Comparison of ENCODE assay signal across 10 mouse cellular contexts in genomic region chr10:128080496-128080895, GRCm38 (mm10). TPM values are rescaled to one million over a fixed set of nuclear protein-coding genes. Genes with fewer than 3 reads are reported as not detected.
DNase-seq lines count a peak whose midpoint lies in the region; ATAC-seq and TF ChIP-seq lines count a peak whose summit lies in the region.
"Had no signal": no experiment of that assay in that cellular context is flagged by ENCODE, and none has a peak within 500 bp of the region (broad histone marks: within the 10 kb centered on the region; RNA-seq: fewer than 3 reads in every experiment).

No protein-coding gene starts in this region.

- no peaks in the 10 kb centered on the region for H3K27me3 ChIP-seq in forebrain, postnatal 0 days (ENCODE audit: insufficient read depth, low read length)
- no peaks in the 10 kb centered on the region for H3K27me3 ChIP-seq in forebrain, embryonic 14.5 days (replicated peaks; ENCODE audit: control insufficient read depth, insufficient read depth, low read length)
- H3K27me3 ChIP-seq in midbrain, embryonic 16.5 days (ENCODE audit: control insufficient read depth, insufficient read depth, low read depth, low read length) = no peaks in the 10 kb centered on the region

- ATAC-seq in forebrain, postnatal 0 days = no peak
- no peak for ATAC-seq in forebrain, embryonic 14.5 days
- no peak for ATAC-seq in midbrain, embryonic 16.5 days

- peaks cover 11% of the 10 kb centered on the region; the same call in 1 of the 2 replicates for H3K4me1 ChIP-seq in forebrain, postnatal 0 days (ENCODE audit: insufficient read depth)
- peaks cover 11% of the 10 kb centered on the region; the same call in 1 of the 2 replicates for H3K4me1 ChIP-seq in forebrain, embryonic 14.5 days (ENCODE audit: control insufficient read depth, insufficient read depth, low read length)
- peaks cover 18% of the 10 kb centered on the region for H3K4me1 ChIP-seq in midbrain, embryonic 16.5 days (ENCODE audit: control insufficient read depth, insufficient read depth, low read length)

- no peaks in the 10 kb centered on the region for H3K9me3 ChIP-seq in forebrain, postnatal 0 days (ENCODE audit: low read length)
- no peaks in the 10 kb centered on the region for H3K9me3 ChIP-seq in forebrain, embryonic 14.5 days (replicated peaks; ENCODE audit: control insufficient read depth, low read length)
- H3K9me3 ChIP-seq in midbrain, embryonic 16.5 days (replicated peaks; ENCODE audit: control insufficient read depth, low read length, poor library complexity, severe bottlenecking) = no peaks in the 10 kb centered on the region
- H3K9me3 ChIP-seq: forebrain, embryonic 10.5 days; hindbrain, embryonic 10.5 days had no signal

- peaks cover 19% of the 10 kb centered on the region for H3K36me3 ChIP-seq in forebrain, postnatal 0 days (ENCODE audit: insufficient read depth)
- peaks cover 27% of the 10 kb centered on the region for H3K36me3 ChIP-seq in forebrain, embryonic 14.5 days (ENCODE audit: control insufficient read depth, insufficient read depth, low read length)
- peaks cover 10% of the 10 kb centered on the region for H3K36me3 ChIP-seq in midbrain, embryonic 16.5 days (ENCODE audit: control insufficient read depth, insufficient read depth, low read length)

- H3K4me2 ChIP-seq in forebrain, postnatal 0 days (ENCODE audit: low read depth) = no peak overlapping the region
- H3K4me2 ChIP-seq in forebrain, embryonic 14.5 days (ENCODE audit: low read length) = no peak overlapping the region
- no peak overlapping the region for H3K4me2 ChIP-seq in midbrain, embryonic 16.5 days (ENCODE audit: low read length)

- intact Hi-C loops in left cerebral cortex, adult 2 months (cut with DNase I) = no loop called here

- H3K27ac ChIP-seq in forebrain, postnatal 0 days (ENCODE audit: low read depth, low read length) = no peak overlapping the region
- H3K27ac ChIP-seq in forebrain, embryonic 14.5 days (ENCODE audit: low read depth, low read length) = no peak overlapping the region
- H3K27ac ChIP-seq in left cerebral cortex, adult 2 months = no peak overlapping the region
- no peak overlapping the region for H3K27ac ChIP-seq in midbrain, embryonic 16.5 days (ENCODE audit: low read length)
- H3K27ac ChIP-seq: forebrain, embryonic 10.5 days; hindbrain, embryonic 10.5 days had no signal

- peak; percentile 44 for TF ChIP-seq CTCF in forebrain, postnatal 0 days (IDR thresholded peaks at IDR 0.05; ENCODE audit: low read depth)
- peak; percentile 55 for TF ChIP-seq CTCF in left cerebral cortex, adult 2 months (IDR thresholded peaks at IDR 0.05)

- no peak for DNase-seq in forebrain, postnatal 0 days
- DNase-seq in forebrain, embryonic 14.5 days (ENCODE audit: low spot score) = no peak
- no peak for DNase-seq in left cerebral cortex, adult 2 months (ENCODE audit: extremely low spot score in 1 of 2, low spot score in 2 of 2)
- DNase-seq in left cerebral cortex, adult 9 months (ENCODE audit: low spot score in 2 of 2) = no peak
- DNase-seq in CD4-positive helper T cell, adult 2 months (ENCODE audit: low read depth, low spot score) = peak; percentile 50
- peak; percentile 59 for DNase-seq in induced T-regulatory cell, adult 2 months (ENCODE audit: low read depth)
- no peak for DNase-seq in adrenal gland, adult 2 months

- WGBS in forebrain, postnatal 0 days = 76% methylated on average over 1 of the region's 1 CpGs
- WGBS in forebrain, embryonic 14.5 days = 80% methylated on average over 1 of the region's 1 CpGs
- WGBS in midbrain, embryonic 16.5 days = 81% methylated on average over 1 of the region's 1 CpGs

- H3K9ac ChIP-seq in forebrain, postnatal 0 days = no peak overlapping the region
- H3K9ac ChIP-seq in forebrain, embryonic 14.5 days (ENCODE audit: low read length) = no peak overlapping the region
- no peak overlapping the region for H3K9ac ChIP-seq in midbrain, embryonic 16.5 days (ENCODE audit: low read depth, low read length)

- H3K4me3 ChIP-seq in forebrain, postnatal 0 days (ENCODE audit: low read depth, low read length) = no peak overlapping the region
- no peak overlapping the region for H3K4me3 ChIP-seq in forebrain, embryonic 14.5 days (ENCODE audit: low read depth, low read length)
- no peak overlapping the region for H3K4me3 ChIP-seq in left cerebral cortex, adult 2 months
- no peak overlapping the region for H3K4me3 ChIP-seq in midbrain, embryonic 16.5 days (ENCODE audit: low read depth, low read length)
- H3K4me3 ChIP-seq: forebrain, embryonic 10.5 days; hindbrain, embryonic 10.5 days had no signal

RNA-seq across cellular contexts. Expression of gene Atp5b, which starts 2.6 kb away (rescaled TPM):
- 2,470 and 2,914 TPM in 2 replicates for total RNA-seq in forebrain, postnatal 0 days (2014; rRNA removed)
- polyA plus RNA-seq in forebrain, postnatal 0 days (2015; fragmentation: Nextera tagmentation; extraction: Ambion mirVana) = 2,164 and 2,181 TPM in 2 replicates
- 2,318 and 2,350 TPM in 2 replicates for polyA plus RNA-seq in forebrain, embryonic 14.5 days (2014; fragmentation: Nextera tagmentation; extraction: Ambion mirVana)
- 1,000 to 10,000 TPM; 1,628 to 1,633 TPM for total RNA-seq in left cerebral cortex, adult 2 months (2021)
- polyA plus RNA-seq in midbrain, embryonic 16.5 days (2015; fragmentation: Nextera tagmentation; extraction: Ambion mirVana) = 2,034 and 2,090 TPM in 2 replicates
- 1,000 to 10,000 TPM; 2,694 to 3,346 TPM for total RNA-seq in adrenal gland, adult 2 months (2021)
- 7,039 and 9,498 TPM in 2 replicates for polyA plus RNA-seq in adrenal gland, adult 2 months (2012; rRNA removed)

RNA-seq across cellular contexts. Expression of gene Baz2a, which starts 10.9 kb away (rescaled TPM):
- total RNA-seq in forebrain, postnatal 0 days (2014; rRNA removed) = 9.3 and 10.0 TPM in 2 replicates
- polyA plus RNA-seq in forebrain, postnatal 0 days (2015; fragmentation: Nextera tagmentation; extraction: Ambion mirVana) = 3.8 and 7.0 TPM in 2 replicates
- polyA plus RNA-seq in forebrain, embryonic 14.5 days (2014; fragmentation: Nextera tagmentation; extraction: Ambion mirVana) = 13.6 and 16.7 TPM in 2 replicates
- total RNA-seq in left cerebral cortex, adult 2 months (2021) = 10 to 100 TPM; 42.2 to 45.1 TPM
- 7.4 and 8.5 TPM in 2 replicates for polyA plus RNA-seq in midbrain, embryonic 16.5 days (2015; fragmentation: Nextera tagmentation; extraction: Ambion mirVana)
- total RNA-seq in adrenal gland, adult 2 months (2021) = 10 to 100 TPM; 40.8 to 49.6 TPM
- polyA plus RNA-seq in adrenal gland, adult 2 months (2012; rRNA removed) = 24.5 and 31.6 TPM in 2 replicates

RNA-seq across cellular contexts. Expression of gene Ptges3, which starts 21.7 kb away (rescaled TPM):
- 146 and 157 TPM in 2 replicates for total RNA-seq in forebrain, postnatal 0 days (2014; rRNA removed)
- 439 and 454 TPM in 2 replicates for polyA plus RNA-seq in forebrain, postnatal 0 days (2015; fragmentation: Nextera tagmentation; extraction: Ambion mirVana)
- 426 and 447 TPM in 2 replicates for polyA plus RNA-seq in forebrain, embryonic 14.5 days (2014; fragmentation: Nextera tagmentation; extraction: Ambion mirVana)
- 100 to 1,000 TPM; 121 to 123 TPM for total RNA-seq in left cerebral cortex, adult 2 months (2021)
- 387 and 407 TPM in 2 replicates for polyA plus RNA-seq in midbrain, embryonic 16.5 days (2015; fragmentation: Nextera tagmentation; extraction: Ambion mirVana)
- 100 to 1,000 TPM; 179 to 195 TPM for total RNA-seq in adrenal gland, adult 2 months (2021)
- 124 and 151 TPM in 2 replicates for polyA plus RNA-seq in adrenal gland, adult 2 months (2012; rRNA removed)

RNA-seq across cellular contexts. Expression of gene Naca, which starts 45.1 kb away (rescaled TPM):
- 630 and 780 TPM in 2 replicates for total RNA-seq in forebrain, postnatal 0 days (2014; rRNA removed)
- polyA plus RNA-seq in forebrain, postnatal 0 days (2015; fragmentation: Nextera tagmentation; extraction: Ambion mirVana) = 527 and 662 TPM in 2 replicates
- 731 and 771 TPM in 2 replicates for polyA plus RNA-seq in forebrain, embryonic 14.5 days (2014; fragmentation: Nextera tagmentation; extraction: Ambion mirVana)
- 100 to 1,000 TPM; 310 to 314 TPM for total RNA-seq in left cerebral cortex, adult 2 months (2021)
- polyA plus RNA-seq in midbrain, embryonic 16.5 days (2015; fragmentation: Nextera tagmentation; extraction: Ambion mirVana) = 487 and 537 TPM in 2 replicates
- total RNA-seq in adrenal gland, adult 2 months (2021) = 100 to 1,000 TPM; 607 to 630 TPM
- polyA plus RNA-seq in adrenal gland, adult 2 months (2012; rRNA removed) = 178 and 209 TPM in 2 replicates

Comparison
In these comparisons a context has a peak if more than half of its experiments do, and no peak if none do; other contexts are left out.
1. DNase-seq: peak in CD4-positive helper T cell, adult 2 months (single experiment) and induced T-regulatory cell, adult 2 months (single experiment); none in forebrain, postnatal 0 days (single experiment), forebrain, embryonic 14.5 days (single experiment), left cerebral cortex, adult 2 months (0 of 2), left cerebral cortex, adult 9 months (0 of 2) and adrenal gland, adult 2 months (single experiment).